Mouse (Mus musculus) cerebellum, adult 2 months (tissue): ENCODE data around the gene Paics.

Experiments used
- CTCF ChIP-seq: fragments of 200-500 bp; IDR thresholded peaks from 2 replicates; pipeline ENCODE4 v1.5.1; 2011; ENCODE audit warnings: low read depth, mild to moderate bottlenecking, control low read depth, low read length, moderate library complexity, borderline replicate concordance; ENCODE audit not compliant: insufficient read depth
- POLR2A ChIP-seq: fragments of 200-500 bp; IDR thresholded peaks from 2 replicates; pipeline ENCODE4 v1.6.1; 2011; ENCODE audit warnings: low read length, control low read depth, borderline replicate concordance; ENCODE audit not compliant: insufficient read depth

DNA sequence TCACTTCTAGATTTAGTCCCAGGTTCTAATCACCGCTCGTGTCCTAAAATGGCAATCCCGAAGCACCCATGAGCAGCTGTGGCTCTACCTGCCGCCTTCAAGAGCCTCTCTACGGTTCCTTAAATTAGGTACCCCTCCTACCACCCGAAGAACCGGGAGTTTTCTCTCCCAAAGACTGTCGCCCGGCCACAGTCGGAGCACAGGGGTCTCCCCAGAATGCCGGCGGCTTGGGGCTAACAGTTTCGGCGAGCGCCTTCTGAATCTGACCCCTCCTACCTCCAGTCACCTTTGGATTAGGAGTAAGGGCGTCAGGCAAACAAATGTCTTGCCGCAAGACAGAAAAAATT is 23.1 kb downstream of the Paics start:
- TF ChIP-seq CTCF (no peak), POLR2A (no peak)
